Mouse (Mus musculus) spleen, adult 18-20 months (tissue): Measurements from ENCODE around the gene Pkp4.

Experiments used
- DNase-seq, 2 experiments: peaks; one replicate each; pipeline ENCODE4 v3.0.0; 2022; ENCODE audit warnings: mixed read lengths in 2 of 2

The Pkp4 gene

DNA sequence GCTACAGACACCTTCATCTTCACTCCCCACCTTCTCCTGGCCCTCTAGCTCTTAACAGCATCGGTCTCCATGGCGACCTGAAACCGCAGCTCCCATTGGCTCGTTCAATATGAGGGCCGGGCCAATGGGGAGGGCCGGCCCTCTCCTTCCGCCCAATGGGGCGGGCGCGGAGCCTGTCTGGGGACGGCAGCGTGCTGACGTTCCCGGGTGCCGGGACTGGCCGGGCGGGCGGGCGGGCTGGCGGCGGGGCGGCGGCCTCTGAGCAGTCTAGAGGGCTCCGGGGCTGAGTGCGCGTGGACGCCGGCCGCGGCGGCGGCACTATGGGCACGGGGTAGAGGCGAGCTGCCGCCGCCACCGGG is at the start of gene Pkp4, which contains the start of gene Ccdc148:
TSS of gene Pkp4 (plus strand) at position 246 of the 359 bp plus-strand sequence.
TSS of gene Ccdc148 (minus strand) at position 79 of the 359 bp plus-strand sequence.
- peak; percentile 79 to 80 for DNase-seq

DNA sequence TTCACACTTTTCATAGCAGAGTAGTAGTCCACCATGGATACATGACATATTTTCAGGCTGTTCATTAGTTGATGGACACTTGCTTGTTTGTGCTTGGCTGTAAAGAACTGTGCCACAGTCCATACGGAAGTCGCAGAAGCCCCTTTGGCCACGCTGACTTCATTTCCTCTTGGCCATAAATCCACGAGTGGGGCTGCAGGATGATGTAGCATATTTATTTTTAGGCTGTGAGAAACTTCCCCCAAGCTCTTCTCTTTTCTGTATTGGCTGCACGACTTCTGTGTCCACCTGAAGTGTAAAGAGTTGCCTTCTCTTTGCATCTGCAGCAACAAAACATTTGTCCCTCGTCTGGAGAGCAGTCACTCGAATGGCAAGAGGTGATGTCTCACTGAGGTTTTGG is 31.6 kb upstream of the Pkp4 start:
- DNase-seq = no peak

GRCm38 (mm10) chr2:59129821-59130220 is 30.8 kb upstream of the Pkp4 start:
- no peak for DNase-seq

DNA sequence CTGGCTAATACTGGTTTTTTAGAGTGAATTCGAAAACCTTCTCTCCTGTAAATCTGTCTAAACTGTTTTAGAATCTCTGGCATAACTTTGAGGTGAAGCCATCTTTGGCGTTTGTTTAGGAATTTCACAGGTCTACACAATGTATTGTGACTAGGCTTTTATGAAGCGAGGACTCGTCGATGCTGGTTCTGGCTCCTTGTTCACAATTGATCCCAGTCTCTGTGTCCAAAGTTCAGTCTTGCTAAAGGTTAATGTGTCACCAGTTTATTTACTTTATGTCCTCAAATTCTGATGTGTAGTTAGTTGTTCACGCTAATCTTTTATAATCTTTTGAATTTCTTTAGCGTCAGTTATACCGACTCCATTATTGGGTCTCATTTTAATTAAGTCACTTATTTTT is 29.6 kb upstream of the Pkp4 start:
- no peak for DNase-seq

- DNase-seq = no peak
These were observed 5.2 kb upstream of the Pkp4 start for GRCm38 (mm10) chr2:59155428-59155827.

- DNase-seq = no peak
These were observed 2.5 kb upstream of the Pkp4 start for GRCm38 (mm10) chr2:59158117-59158516.

DNA sequence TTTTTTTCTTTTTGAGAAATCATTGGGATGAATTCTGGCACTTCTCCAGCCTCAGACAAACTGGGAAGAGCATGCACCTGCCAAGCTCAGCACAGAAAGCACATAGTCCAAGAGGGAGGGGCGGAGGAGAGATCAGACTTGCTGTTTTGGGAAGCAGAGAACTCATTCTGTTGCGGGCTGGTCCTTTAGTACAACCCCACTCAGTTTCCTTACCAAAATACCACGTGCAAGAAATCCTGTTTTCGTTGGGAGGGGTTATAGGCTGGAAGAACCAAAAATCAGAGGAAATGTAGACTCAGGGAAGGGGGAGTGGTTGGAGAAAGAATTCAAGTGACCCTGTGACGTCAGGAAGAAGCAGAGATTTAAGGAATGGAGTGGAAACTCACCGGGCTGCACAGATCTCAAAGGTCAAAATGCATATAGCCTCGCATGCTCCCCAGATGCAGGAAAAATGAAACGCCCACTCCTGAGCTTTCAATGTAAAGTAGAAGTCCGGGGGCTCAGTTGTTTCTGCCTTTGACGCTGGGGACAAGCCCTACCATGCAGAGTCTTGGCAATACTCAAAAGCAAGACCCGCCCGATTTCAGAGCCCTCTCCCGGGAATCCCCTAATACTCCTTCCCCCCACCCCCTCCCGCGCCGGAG is 567 bp upstream of the Pkp4 start:
- no peak for DNase-seq

GRCm38 (mm10) chr2:59161021-59161440 is 381 bp downstream of the Pkp4 start:
- peak in 1 of 2 experiments; percentile 36 for DNase-seq

- peak; percentile 17 to 56 for DNase-seq
These were observed 1.0 kb downstream of the Pkp4 start for GRCm38 (mm10) chr2:59161441-59162284.

- no peak for DNase-seq
These were observed 1.6 kb downstream of the Pkp4 start for GRCm38 (mm10) chr2:59162285-59162600.

DNA sequence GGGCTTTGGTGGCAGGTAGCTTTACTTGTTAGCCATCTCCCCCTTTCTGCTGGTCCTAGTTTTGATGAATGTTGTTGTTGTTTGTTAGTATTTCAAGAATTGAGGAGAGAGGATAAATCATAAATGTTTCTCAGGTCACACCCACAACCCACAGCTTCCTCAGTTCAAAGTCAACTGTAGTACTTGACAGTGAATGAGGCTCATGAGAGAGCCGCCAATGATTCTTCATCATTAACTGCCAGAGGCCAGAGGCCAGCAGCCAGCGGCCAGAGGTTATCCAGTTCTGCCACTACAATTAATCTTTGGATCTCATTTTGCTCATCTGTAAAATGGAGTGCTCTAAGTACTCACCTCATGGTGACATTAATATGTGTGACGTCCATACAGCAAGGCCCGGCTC is 6.3 kb downstream of the Pkp4 start:
- no peak for DNase-seq

DNA sequence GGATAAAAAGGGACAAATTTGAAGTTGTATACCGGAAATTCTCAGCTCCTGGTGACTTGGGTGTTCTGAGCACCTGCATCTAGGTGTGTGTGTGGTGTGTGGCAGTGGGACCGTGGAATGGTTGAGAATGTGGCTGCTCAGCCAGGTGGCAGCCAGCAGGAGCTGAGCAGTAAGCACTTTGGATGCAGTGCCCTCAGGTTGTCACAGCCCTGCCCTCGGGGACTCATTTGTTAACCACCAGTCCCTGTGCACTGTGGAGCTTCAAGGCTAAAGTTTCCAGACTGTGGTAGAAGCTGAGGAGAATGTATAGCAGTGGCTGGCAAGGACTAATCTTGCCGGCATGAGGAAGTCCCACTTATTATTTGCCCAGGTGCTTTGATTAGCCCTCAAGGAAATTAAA is 7.2 kb downstream of the Pkp4 start:
- DNase-seq = no peak

GRCm38 (mm10) chr2:59169572-59170207 is 9.0 kb downstream of the Pkp4 start:
- no peak for DNase-seq

DNA sequence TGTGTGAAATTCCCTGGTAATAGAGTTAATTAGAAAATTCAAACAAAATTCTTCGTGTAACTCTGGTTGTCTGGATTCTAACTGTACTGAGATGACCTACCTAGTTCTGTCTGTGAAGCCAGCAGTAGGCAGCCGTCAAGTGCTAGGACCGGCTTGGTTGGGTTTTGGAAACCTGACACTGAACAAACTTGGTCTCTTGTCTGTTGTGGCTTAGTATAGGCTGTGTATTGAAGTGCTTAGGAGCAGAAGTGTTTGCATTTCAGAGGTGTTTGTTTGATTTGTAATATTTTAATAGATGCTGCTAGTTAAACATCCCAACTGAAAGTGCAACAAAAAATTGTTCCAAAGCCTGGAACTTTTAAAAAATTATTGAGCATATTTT is 9.5 kb downstream of the Pkp4 start:
- no peak for DNase-seq

DNA sequence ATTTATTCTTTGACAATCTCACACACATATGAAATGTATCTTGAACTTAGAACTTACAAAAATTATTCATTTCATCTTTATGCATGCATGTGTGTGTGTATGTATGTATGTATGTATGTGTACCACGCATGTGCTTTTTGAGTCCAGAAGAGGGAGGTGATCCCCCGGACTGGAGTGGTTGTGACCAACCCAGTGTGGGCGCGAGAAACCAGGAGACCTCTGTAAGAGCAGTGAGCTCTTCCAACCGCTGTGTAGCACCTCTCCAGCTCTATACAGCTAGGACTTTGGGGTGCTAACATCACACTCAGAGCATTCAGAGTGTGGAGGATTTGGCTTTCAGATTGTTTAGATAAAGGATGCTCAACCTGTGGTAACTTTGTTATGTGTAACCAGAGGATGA is 9.9 kb downstream of the Pkp4 start:
- DNase-seq = no peak

GRCm38 (mm10) chr2:59171533-59171932 is 10.9 kb downstream of the Pkp4 start:
- DNase-seq = no peak

- no peak for DNase-seq
These were observed 15.3 kb downstream of the Pkp4 start for GRCm38 (mm10) chr2:59175926-59176325.

GRCm38 (mm10) chr2:59178191-59178590 is 17.5 kb downstream of the Pkp4 start:
- DNase-seq = no peak

- no peak for DNase-seq
These were observed 18.3 kb downstream of the Pkp4 start for GRCm38 (mm10) chr2:59178960-59179359.

DNA sequence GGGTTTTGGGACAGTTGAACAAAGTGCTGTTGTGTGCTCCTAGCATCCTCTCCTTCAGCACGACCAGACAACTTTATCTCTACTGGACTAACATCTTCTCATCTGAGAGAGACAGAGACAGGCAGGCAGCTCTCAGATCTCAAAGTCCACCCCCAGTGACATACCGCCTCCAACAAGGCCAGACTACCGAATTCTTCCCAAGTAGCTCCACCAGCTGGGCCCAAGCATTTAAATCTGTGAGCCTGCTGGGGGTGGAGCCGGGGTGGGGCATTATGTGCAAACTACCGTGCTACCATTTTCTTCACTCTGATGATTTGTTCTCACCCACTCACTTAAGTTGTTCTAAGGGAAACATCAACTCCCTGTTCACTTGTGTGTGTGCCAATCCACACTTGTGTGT is 18.8 kb downstream of the Pkp4 start:
- no peak for DNase-seq

DNA sequence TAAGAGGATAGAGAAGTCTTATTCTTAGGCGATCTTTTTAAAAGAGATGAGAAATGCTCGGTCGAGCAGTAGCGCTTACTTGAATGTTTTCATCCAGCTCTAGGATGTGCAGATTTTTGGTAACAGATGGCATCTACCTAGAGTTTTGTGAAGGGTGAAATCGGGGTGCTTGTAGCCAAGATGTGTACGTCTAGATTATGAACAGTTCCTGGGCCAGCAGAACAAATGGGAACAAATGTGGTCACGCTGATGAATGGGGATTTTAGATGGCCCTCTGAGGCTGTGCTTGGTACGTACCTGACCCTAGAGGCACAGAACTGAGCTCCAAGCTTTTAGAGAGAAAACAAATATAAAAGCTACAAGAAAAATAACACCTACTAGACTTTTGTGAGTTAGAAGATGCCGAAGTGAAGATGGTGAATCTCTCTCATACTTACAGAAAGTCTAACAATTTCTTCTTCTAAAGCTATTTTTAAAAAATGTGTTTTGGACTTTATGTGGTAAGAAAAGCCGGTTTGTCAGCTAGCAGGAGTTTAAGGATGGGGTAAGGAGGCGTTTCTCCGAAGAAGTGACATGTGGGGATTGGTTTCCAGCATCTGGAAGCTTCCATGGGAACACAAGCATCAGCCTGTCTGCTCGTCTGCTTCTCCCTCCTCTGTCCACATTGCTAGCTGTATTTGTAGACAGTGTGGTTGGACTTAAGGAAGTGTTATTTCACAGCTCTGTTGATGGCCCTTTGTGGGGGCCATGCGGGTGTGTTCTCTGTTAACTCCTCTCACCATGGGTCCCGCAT is 20.9 kb downstream of the Pkp4 start:
- DNase-seq = no peak

DNA sequence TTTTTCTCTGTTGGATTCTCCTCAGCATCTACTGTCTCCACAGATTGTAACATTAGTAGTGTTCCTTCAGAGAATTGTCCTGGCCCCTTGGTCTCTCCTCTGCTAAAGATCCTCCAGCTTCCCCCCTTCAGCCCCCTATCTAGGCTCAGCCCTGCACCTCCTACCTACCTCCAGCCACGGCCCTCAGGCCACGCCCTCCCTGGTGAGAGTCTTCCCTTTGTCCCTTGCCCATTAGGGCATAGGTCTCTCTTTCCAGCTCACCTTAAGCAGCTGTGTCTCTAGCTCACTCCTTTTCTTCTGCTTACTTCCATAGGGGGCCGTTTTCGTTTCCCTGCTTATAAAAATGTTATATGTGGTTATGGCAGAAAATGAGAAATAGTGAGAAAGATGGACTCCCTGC is 22.9 kb downstream of the Pkp4 start:
- no peak for DNase-seq
